Mouse (Mus musculus) cerebellum, postnatal 10 days (tissue): Measurements from ENCODE around the gene Eri3.

ENCODE experiments used
- DNase-seq, 2 experiments: peaks; one replicate each; pipeline ENCODE4 v3.0.0; 2021; ENCODE audit warnings: mixed read lengths in 2 of 2

Eri3 gene

GRCm38 (mm10) chr4:117581626-117582025, 31.5 kb downstream of the Eri3 start:
- DNase-seq = no peak

GRCm38 (mm10) chr4:117585995-117586394, 35.8 kb downstream of the Eri3 start:
- no peak for DNase-seq

- DNase-seq = peak; percentile 49 to 59
Observed at GRCm38 (mm10) chr4:117587447-117587846, 37.3 kb downstream of the Eri3 start.

GRCm38 (mm10) chr4:117589081-117589660, 39.0 kb downstream of the Eri3 start:
- DNase-seq = no peak

GRCm38 (mm10) chr4:117590781-117591180, 40.6 kb downstream of the Eri3 start:
- DNase-seq = no peak

- no peak for DNase-seq
Observed at GRCm38 (mm10) chr4:117592206-117592605, 42.0 kb downstream of the Eri3 start.

GRCm38 (mm10) chr4:117595293-117595692, 45.1 kb downstream of the Eri3 start:
- no peak for DNase-seq

- DNase-seq = no peak
Observed at GRCm38 (mm10) chr4:117599986-117600565, 49.9 kb downstream of the Eri3 start.

GRCm38 (mm10) chr4:117601338-117601776, 51.2 kb downstream of the Eri3 start:
- DNase-seq = no peak

GRCm38 (mm10) chr4:117605099-117605953, 55.2 kb downstream of the Eri3 start:
- peak; percentile 50 to 51 for DNase-seq

GRCm38 (mm10) chr4:117605954-117606227, 55.7 kb downstream of the Eri3 start:
- no peak for DNase-seq

- DNase-seq = peak; percentile 31 to 45
Observed at GRCm38 (mm10) chr4:117606831-117607610, 56.9 kb downstream of the Eri3 start.

- DNase-seq = peak; percentile 29 to 57
Observed at GRCm38 (mm10) chr4:117608265-117608664, 58.1 kb downstream of the Eri3 start.

- DNase-seq = no peak
Observed at GRCm38 (mm10) chr4:117609371-117610039, 59.3 kb downstream of the Eri3 start.

- DNase-seq = no peak
Observed at GRCm38 (mm10) chr4:117611385-117611784, 61.2 kb downstream of the Eri3 start.

GRCm38 (mm10) chr4:117611814-117612213, 61.6 kb downstream of the Eri3 start:
- DNase-seq = no peak

- no peak for DNase-seq
Observed at GRCm38 (mm10) chr4:117612713-117613112, 62.5 kb downstream of the Eri3 start.

GRCm38 (mm10) chr4:117613153-117613773, 63.1 kb downstream of the Eri3 start:
- no peak for DNase-seq

- DNase-seq = no peak
Observed at GRCm38 (mm10) chr4:117616600-117616999, 66.4 kb downstream of the Eri3 start.

- DNase-seq = no peak
Observed at GRCm38 (mm10) chr4:117622270-117622669, 72.1 kb downstream of the Eri3 start.

GRCm38 (mm10) chr4:117623025-117623424, 72.9 kb downstream of the Eri3 start:
- DNase-seq = no peak

- DNase-seq = no peak
Observed at GRCm38 (mm10) chr4:117624660-117625059, 74.5 kb downstream of the Eri3 start.
